Mouse (Mus musculus) kidney, embryonic 14.5 days (tissue): ENCODE data around the gene Msmb. TPM values are rescaled to one million over a fixed set of nuclear protein-coding genes. Genes with fewer than 3 reads are reported as not detected.
"Not testable (repeated sequence)": the region's sequence is repeated elsewhere in the genome, so short reads cannot be mapped to it uniquely, and the experiment has no call there.

ENCODE experiments used
- ATAC-seq: fragments of 200-750 bp; cut with Nextera tagmentation; 2 replicates; pipeline ENCODE4 v1.8.0; 2017; ENCODE audit warnings: moderate number of reproducible peaks, mild to moderate bottlenecking, moderate TSS enrichment, moderate library complexity; ENCODE audit not compliant: low FRiP score, low TSS enrichment
- H3K27ac ChIP-seq: fragments of 300-500 bp; sonication (generic); 2 replicates; pipeline ENCODE4 v1.5.1; 2014; ENCODE audit warnings: low read depth, mild to moderate bottlenecking, low read length, moderate library complexity, mixed read lengths
- H3K27me3 ChIP-seq: fragments of 300-500 bp; sonication (generic); 2 replicates; pipeline ENCODE4 v1.6.1; 2014; ENCODE audit warnings: mild to moderate bottlenecking, low read length; ENCODE audit not compliant: control insufficient read depth, insufficient read depth
- H3K36me3 ChIP-seq: fragments of 300-500 bp; sonication (generic); 2 replicates; pipeline ENCODE4 v1.6.1; 2014; ENCODE audit warnings: low read length, mixed read lengths; ENCODE audit not compliant: control insufficient read depth, insufficient read depth
- H3K4me1 ChIP-seq: fragments of 300-500 bp; sonication (generic); 2 replicates; pipeline ENCODE4 v1.6.1; 2014; ENCODE audit warnings: low read length, mixed read lengths; ENCODE audit not compliant: control insufficient read depth, insufficient read depth
- H3K4me2 ChIP-seq: fragments of 300-500 bp; sonication (generic); replicated peaks from 2 replicates; pipeline ENCODE4 v1.6.1; 2014; ENCODE audit warnings: low read depth, mild to moderate bottlenecking, low read length
- H3K4me3 ChIP-seq: fragments of 300-500 bp; sonication (generic); 2 replicates; pipeline ENCODE4 v1.5.1; 2014; ENCODE audit warnings: mild to moderate bottlenecking, low read length
- H3K9ac ChIP-seq: fragments of 300-500 bp; sonication (generic); 2 replicates; pipeline ENCODE4 v1.6.1; 2014; ENCODE audit warnings: low read depth, mild to moderate bottlenecking, low read length, moderate library complexity
- H3K9me3 ChIP-seq: fragments of 300-500 bp; sonication (generic); 2 replicates; pipeline ENCODE4 v1.6.1; 2016; ENCODE audit warnings: low read length; ENCODE audit not compliant: control insufficient read depth
- WGBS: fragments of 180-500 bp; shearing (Covaris S2); extraction: QIAGEN DNeasy Blood & Tissue Kit; methylation state at CpG from one replicate; pipeline ENCODE4 v1.1.7; 2014; 5-methylcytosine and 5-hydroxymethylcytosine counted together
- polyA plus RNA-seq: library from polyadenylated mRNA; unstranded; fragments of >200 nt; fragmentation: Nextera tagmentation; extraction: Ambion mirVana; gene quantifications from 2 replicates; pipeline ENCODE4 v1.2.1, GENCODE M21; 2014

Gene Msmb
- polyA plus RNA-seq, 1 experiment from 2014 or later: not detected

DNA sequence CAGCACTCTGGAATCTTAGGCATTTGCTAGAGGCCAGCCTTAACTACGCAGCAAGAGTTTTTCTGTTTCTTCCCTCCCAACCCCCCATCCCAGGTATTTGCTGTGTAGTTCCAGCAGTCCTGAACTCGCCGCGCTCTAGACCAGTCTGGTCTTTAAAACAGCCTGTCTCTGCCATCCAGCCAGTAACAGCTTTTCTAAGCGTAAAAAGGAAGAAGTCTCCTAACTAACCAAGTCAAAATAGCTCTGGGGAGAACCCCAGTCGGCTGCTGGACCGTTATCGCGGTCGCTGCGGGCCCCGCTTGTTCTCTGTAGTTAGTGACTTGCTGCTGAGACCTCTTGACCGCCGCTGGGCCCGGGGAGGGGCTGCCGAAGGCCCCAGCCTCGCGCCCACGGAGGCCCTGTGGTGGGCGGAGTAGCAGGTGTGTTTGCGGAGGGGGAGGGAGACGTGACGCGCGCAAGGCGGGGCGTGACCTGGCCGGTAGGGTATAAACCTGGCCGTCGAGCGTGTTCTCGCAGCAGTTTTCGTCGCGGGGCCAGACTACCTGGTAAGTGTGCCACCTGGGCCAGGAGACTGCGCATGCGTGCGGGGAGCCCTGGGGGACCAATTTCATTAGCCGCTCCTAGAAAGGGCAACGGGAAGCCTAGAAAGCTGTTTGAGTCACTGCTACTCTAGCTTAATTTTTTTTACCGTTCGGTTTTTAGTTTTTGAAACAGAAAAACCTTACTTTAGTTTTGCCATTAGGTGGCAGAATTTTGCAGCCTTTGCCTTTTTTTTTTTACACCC, 23.6 kb downstream of the Msmb start:
- Histone ChIP-seq H3K4me3 (peak overlapping the region; percentile 56), H3K36me3 (no peaks in the 10 kb centered on the region), H3K27ac (peak overlapping the region; percentile 83), H3K9me3 (no peaks in the 10 kb centered on the region), H3K4me2 (peak overlapping the region; percentile 87), H3K4me1 (peaks cover 20% of the 10 kb centered on the region), H3K9ac (peak overlapping the region; percentile 64; the same call in 1 of the 2 replicates), H3K27me3 (no peaks in the 10 kb centered on the region)
- WGBS: under 1% methylated on average over 42 of the region's 42 CpGs
- ATAC-seq: peak; percentile 90

DNA sequence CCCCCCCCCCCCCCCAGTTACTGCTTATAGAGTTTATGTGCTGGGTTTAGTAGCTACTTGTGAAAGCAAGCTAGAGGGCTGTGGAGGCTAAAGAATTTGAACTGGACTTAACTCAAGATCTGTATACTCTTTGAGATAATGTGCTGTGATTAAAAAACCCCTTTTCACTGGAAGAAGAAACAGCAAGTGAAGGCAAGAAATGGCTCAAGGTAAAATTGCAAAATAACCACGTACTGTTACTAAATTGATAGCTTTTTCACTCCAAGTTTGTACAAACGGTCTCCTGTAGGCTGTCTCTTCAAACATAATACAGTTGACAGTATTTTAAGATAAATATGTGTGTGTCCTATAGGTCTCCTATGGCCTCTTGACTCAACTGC, 24.2 kb downstream of the Msmb start:
- Histone ChIP-seq H3K4me3 (peak overlapping the region; percentile 56), H3K27me3 (no peaks in the 10 kb centered on the region), H3K27ac (no peak overlapping the region; the same call in 1 of the 2 replicates), H3K4me1 (peaks cover 14% of the 10 kb centered on the region), H3K9me3 (no peaks in the 10 kb centered on the region), H3K36me3 (no peaks in the 10 kb centered on the region), H3K4me2 (peak overlapping the region; percentile 87; the same call in 1 of the 2 replicates), H3K9ac (0 out of 2 replicates have a peak overlapping the region, but pooled peaks have one; percentile 64)
- ATAC-seq: no peak
- 66% methylated on average over 2 of the region's 2 CpGs for WGBS

DNA sequence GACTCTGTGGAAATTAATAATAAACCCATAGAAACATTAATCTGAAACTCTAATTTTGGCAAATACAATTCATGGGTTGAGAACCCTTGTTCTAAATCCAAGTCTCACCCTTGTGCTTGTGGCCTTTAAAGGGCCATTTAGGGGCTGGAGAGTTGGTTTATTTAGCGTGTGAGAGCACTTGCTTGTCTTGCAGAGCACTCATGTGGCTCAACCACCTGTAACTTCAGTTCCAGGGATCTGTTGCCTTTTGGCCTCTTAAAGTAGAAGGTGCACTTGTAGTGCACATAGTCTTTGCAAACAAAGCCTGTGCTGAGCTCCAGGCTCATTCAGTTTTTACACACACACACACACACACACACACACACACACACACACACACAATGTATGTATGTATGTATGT, 25.0 kb downstream of the Msmb start:
- Histone ChIP-seq H3K27ac (no peak overlapping the region), H3K4me3 (no peak overlapping the region), H3K4me1 (0 out of 2 replicates have a peak, but pooled peaks cover 8% of the 10 kb centered on the region), H3K9ac (no peak overlapping the region), H3K27me3 (no peaks in the 10 kb centered on the region), H3K4me2 (no peak overlapping the region), H3K36me3 (no peaks in the 10 kb centered on the region), H3K9me3 (no peaks in the 10 kb centered on the region)
- 76% methylated on average over 1 of the region's 1 CpGs for WGBS
- ATAC-seq: no peak

DNA sequence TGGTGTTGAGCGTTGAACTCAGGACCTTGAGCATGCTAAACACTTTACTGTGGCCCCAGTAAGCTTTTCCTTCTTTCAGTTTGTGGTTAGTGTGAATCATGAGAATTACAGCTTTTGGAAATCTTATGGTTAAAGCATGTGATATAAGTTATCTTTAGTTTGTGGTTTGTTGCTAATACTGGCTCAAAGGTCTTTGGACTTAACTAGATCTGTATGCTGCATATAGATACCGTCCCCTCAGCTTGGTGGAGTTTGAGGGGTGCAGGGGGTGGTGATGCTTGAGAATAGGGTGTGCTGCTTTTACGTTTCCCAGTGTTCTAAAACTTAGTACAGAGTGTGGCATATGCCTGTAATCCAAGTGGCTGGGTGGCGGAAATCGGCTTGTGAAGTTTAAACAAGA, 25.5 kb downstream of the Msmb start:
- no peaks in the 10 kb centered on the region for H3K9me3 ChIP-seq
- no peaks in the 10 kb centered on the region for H3K27me3 ChIP-seq
- H3K4me2 ChIP-seq: no peak overlapping the region
- no peak overlapping the region for H3K27ac ChIP-seq
- 0 out of 2 replicates have a peak, but pooled peaks cover 8% of the 10 kb centered on the region for H3K4me1 ChIP-seq
- H3K36me3 ChIP-seq: no peaks in the 10 kb centered on the region
- no peak overlapping the region for H3K4me3 ChIP-seq
- 88% methylated on average over 5 of the region's 5 CpGs for WGBS
- H3K9ac ChIP-seq: no peak overlapping the region
- ATAC-seq: no peak

DNA sequence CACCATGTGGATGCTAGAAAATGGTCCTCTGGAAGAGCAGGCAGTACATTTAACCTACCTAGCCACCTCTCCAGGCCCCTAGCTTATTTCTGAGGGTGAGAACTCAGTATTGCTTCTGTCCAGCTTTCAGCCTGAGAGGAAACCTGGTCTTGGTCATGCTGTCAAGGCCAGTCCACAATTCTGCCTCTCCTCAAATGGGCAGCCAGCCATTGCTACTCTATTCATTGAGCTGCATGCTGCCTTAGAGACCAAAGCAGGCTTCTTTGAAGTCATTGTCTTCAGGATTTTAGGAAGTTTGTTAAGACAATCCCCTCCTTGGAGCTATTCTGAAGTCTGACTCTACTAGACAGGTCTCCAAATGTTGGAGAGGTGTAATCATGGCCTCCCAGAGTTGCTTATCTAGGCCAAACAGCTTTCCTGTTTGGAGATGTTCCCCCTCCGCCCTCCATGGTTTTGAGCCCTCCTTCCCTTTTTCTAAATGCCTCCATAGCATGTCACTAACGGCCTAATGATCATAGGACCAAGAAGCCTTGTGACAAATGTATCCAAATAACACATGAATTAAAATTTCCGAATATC, 26.9 kb downstream of the Msmb start:
- H3K4me2 ChIP-seq: no peak overlapping the region
- H3K4me1 ChIP-seq: 0 out of 2 replicates have a peak, but pooled peaks cover 8% of the 10 kb centered on the region
- H3K27ac ChIP-seq: 0 out of 2 replicates have a peak overlapping the region, but pooled peaks have one; percentile 1
- H3K36me3 ChIP-seq: peaks cover 13% of the 10 kb centered on the region
- H3K9me3 ChIP-seq: no peaks in the 10 kb centered on the region
- ATAC-seq: no peak
- H3K27me3 ChIP-seq: no peaks in the 10 kb centered on the region
- 83% methylated on average over 3 of the region's 3 CpGs for WGBS
- H3K9ac ChIP-seq: no peak overlapping the region
- no peak overlapping the region for H3K4me3 ChIP-seq

DNA sequence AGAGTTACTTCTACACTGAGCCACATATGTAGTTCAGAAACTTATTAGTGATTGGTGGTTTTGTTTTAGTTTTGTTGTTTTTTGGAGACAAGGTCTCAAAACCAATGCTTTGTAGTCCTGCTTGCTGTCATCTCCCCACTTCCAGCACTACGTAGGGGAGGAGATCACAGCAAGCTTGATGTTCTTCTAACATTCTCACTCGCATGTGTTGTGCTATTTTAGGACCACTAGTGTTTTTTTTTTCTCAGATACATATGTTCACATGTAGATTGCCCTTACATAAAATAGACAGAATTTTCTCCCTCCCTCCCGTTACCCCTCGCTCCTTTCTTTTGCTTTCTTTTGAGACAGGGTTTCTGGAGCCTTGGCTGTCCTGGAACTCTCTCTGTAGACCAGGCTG, 28.3 kb downstream of the Msmb start:
- Histone ChIP-seq H3K4me1 (0 out of 2 replicates have a peak, but pooled peaks cover 4% of the 10 kb centered on the region), H3K9me3 (no peaks in the 10 kb centered on the region), H3K36me3 (peaks cover 25% of the 10 kb centered on the region), H3K9ac (no peak overlapping the region), H3K4me2 (no peak overlapping the region), H3K4me3 (no peak overlapping the region), H3K27ac (no peak overlapping the region), H3K27me3 (no peaks in the 10 kb centered on the region)
- 82% methylated on average over 4 of the region's 4 CpGs for WGBS
- no peak for ATAC-seq

DNA sequence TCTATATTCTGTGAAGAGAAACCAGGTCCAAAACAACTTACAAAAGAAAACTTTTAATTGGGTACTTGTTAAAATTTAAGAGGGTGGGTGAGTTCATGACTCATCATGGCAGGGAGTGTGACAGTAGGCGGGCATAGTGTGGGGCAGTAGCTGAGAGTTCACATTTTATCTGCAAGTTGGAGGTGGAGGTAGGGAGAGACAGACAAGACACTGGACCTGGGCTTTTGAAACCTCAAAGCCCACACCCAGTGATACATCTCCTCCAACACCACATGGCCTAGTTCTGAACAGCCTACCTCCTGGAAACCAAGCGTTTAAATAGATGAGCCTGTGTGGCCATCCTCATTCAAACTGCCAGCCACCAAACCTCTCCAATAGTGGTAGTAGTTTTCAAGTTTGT, 33.5 kb downstream of the Msmb start:
- no peak overlapping the region for H3K9ac ChIP-seq
- H3K4me2 ChIP-seq: no peak overlapping the region
- no peaks in the 10 kb centered on the region for H3K9me3 ChIP-seq
- no peaks in the 10 kb centered on the region for H3K27me3 ChIP-seq
- no peak overlapping the region for H3K4me3 ChIP-seq
- 91% methylated on average over 2 of the region's 2 CpGs for WGBS
- peaks cover 42% of the 10 kb centered on the region for H3K36me3 ChIP-seq
- no peak for ATAC-seq
- no peaks in the 10 kb centered on the region for H3K4me1 ChIP-seq
- H3K27ac ChIP-seq: no peak overlapping the region

DNA sequence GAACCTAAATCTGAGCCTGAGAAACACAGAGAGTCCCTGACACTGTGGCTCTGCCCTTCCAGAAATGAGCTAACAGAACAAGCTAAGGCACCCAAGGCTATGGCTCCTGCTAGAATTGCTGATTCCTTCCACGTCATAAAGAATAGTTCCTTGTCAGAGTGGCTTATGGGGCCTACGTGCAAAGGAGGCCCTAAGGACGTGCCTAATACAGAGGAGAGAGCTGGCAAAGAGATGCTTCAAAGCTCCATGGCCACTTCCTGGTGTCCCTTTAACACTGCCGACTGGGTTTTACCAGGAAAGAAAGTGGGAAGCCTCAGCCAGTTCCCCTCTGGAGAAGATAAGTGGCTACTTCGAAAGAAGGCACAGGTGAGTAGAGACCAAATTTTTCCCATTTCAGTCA, 34.8 kb downstream of the Msmb start:
- H3K36me3 ChIP-seq: peaks cover 54% of the 10 kb centered on the region
- not testable (repeated sequence) for ATAC-seq, H3K4me1 ChIP-seq, H3K27me3 ChIP-seq, H3K4me2 ChIP-seq, H3K4me3 ChIP-seq, H3K9ac ChIP-seq, H3K27ac ChIP-seq, H3K9me3 ChIP-seq
- WGBS: 91% methylated on average over 4 of the region's 5 CpGs
